Mouse (Mus musculus) brain, embryonic 14.5 days (tissue): ENCODE results near the gene Gatd1.

Experiments used
- CTCF ChIP-seq: fragments of 200-500 bp; IDR thresholded peaks from 2 replicates; pipeline ENCODE4 v1.5.1; 2012; ENCODE audit warnings: inconsistent platforms, mild to moderate bottlenecking, moderate library complexity, borderline replicate concordance; ENCODE audit not compliant: insufficient read depth, insufficient read length; ENCODE audit errors: extremely low read depth
- POLR2A ChIP-seq: fragments of 200-500 bp; IDR thresholded peaks from 2 replicates; pipeline ENCODE4 v1.6.1; 2012; ENCODE audit warnings: mild to moderate bottlenecking, inconsistent platforms, borderline replicate concordance; ENCODE audit not compliant: poor library complexity, insufficient read depth, insufficient read length, severe bottlenecking; ENCODE audit errors: extremely low read depth

DNA sequence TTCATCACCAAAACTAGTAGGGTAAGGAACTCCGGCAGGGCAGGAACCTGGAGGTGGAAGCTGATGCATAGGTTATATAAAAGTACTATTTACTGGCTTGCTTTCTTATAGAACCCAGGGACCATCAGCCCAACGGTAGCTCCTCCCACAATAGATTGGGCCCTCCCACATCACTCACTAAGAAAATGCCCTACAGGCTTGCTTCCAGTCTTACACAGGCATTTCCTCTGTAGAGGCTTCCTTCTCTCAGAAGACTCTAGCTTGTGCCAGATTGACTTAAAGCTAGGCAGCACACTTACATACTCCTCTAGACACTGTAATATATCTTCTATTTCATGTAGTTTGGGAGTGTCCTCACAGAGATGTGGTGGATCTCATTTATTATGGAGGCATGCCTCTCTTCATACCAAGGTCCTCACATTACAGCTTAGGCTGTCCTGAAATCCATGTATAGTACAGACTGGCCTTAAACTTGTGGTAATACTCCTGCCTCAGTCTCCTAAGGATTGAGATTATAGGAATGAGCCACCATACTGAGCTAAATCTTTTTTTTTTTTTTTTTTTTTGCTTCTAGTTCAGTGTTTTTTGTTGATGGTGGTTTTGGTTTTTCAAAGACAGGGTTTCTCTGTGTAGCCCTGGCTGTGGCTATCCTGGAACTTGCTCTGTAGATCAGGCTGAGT lies 26.0 kb downstream of the Gatd1 start:
- TF ChIP-seq POLR2A = no peak
- TF ChIP-seq CTCF = no peak
